Mouse (Mus musculus): ENCODE data around the gene Ube2n. TPM values are rescaled to one million over a fixed set of nuclear protein-coding genes. Genes with fewer than 3 reads are reported as not detected.

Ube2n gene
- 308 and 327 TPM in 2 replicates for polyA plus RNA-seq (2015; fragmentation: Nextera tagmentation; extraction: Ambion mirVana)

GRCm38 (mm10) chr10:95514656-95515292 lies at the start of gene Ube2n:
TSS of gene Ube2n (plus strand) at chr10:95515145.
- peak within 1 kb of the TSS; percentile 98 for H3K27ac ChIP-seq
- no peaks in the 10 kb centered on the region for H3K9me3 ChIP-seq
- peak within 1 kb of the TSS; percentile 99 for H3K9ac ChIP-seq
- H3K4me2 ChIP-seq: peak within 1 kb of the TSS; percentile 70
- H3K4me1 ChIP-seq: peaks cover 14% of the 10 kb centered on the region
- ATAC-seq (ENCODE audit: insufficient number of reproducible peaks, insufficient read depth, low FRiP score, low TSS enrichment, low read depth): peak; percentile 97
- 0 out of 2 replicates have a peak, but pooled peaks cover 3% of the 10 kb centered on the region for H3K36me3 ChIP-seq
- under 1% methylated on average over 76 of the region's 81 CpGs for WGBS
- H3K27me3 ChIP-seq: no peaks in the 10 kb centered on the region
- peak within 1 kb of the TSS; percentile 100 for H3K4me3 ChIP-seq

- no peaks in the 10 kb centered on the region for H3K36me3 ChIP-seq
- H3K4me2 ChIP-seq: no peak overlapping the region
- H3K9me3 ChIP-seq: no peaks in the 10 kb centered on the region
- no peak overlapping the region for H3K27ac ChIP-seq
- WGBS: 46% methylated on average over 4 of the region's 4 CpGs
- no peaks in the 10 kb centered on the region for H3K4me1 ChIP-seq
- H3K4me3 ChIP-seq: no peak overlapping the region
- no peak for ATAC-seq (ENCODE audit: insufficient number of reproducible peaks, insufficient read depth, low FRiP score, low TSS enrichment, low read depth)
- H3K9ac ChIP-seq: no peak overlapping the region
- H3K27me3 ChIP-seq: no peaks in the 10 kb centered on the region
These were observed 49.5 kb upstream of the Ube2n start for GRCm38 (mm10) chr10:95465485-95465896.

- 45% methylated on average over 4 of the region's 4 CpGs for WGBS
- Histone ChIP-seq H3K9ac (no peak overlapping the region), H3K27ac (no peak overlapping the region), H3K4me3 (no peak overlapping the region), H3K36me3 (no peaks in the 10 kb centered on the region), H3K9me3 (no peaks in the 10 kb centered on the region), H3K27me3 (no peaks in the 10 kb centered on the region), H3K4me2 (no peak overlapping the region), H3K4me1 (no peaks in the 10 kb centered on the region)
- no peak for ATAC-seq (ENCODE audit: insufficient number of reproducible peaks, insufficient read depth, low FRiP score, low TSS enrichment, low read depth)
These were observed 46.1 kb upstream of the Ube2n start for GRCm38 (mm10) chr10:95468894-95469293.

- no peaks in the 10 kb centered on the region for H3K36me3 ChIP-seq
- no peak overlapping the region for H3K27ac ChIP-seq
- 50% methylated on average over 3 of the region's 3 CpGs for WGBS
- ATAC-seq (ENCODE audit: insufficient number of reproducible peaks, insufficient read depth, low FRiP score, low TSS enrichment, low read depth): no peak
- no peaks in the 10 kb centered on the region for H3K9me3 ChIP-seq
- H3K4me2 ChIP-seq: no peak overlapping the region
- no peak overlapping the region for H3K9ac ChIP-seq
- H3K27me3 ChIP-seq: no peaks in the 10 kb centered on the region
- no peak overlapping the region for H3K4me3 ChIP-seq
- no peaks in the 10 kb centered on the region for H3K4me1 ChIP-seq
These were observed 43.8 kb upstream of the Ube2n start for GRCm38 (mm10) chr10:95471186-95471585.

GRCm38 (mm10) chr10:95471889-95472547 lies 42.9 kb upstream of the Ube2n start:
- 73% methylated on average over 11 of the region's 11 CpGs for WGBS
- Histone ChIP-seq H3K27ac (no peak overlapping the region), H3K9ac (no peak overlapping the region), H3K27me3 (no peaks in the 10 kb centered on the region), H3K4me3 (no peak overlapping the region), H3K9me3 (no peaks in the 10 kb centered on the region), H3K4me1 (no peaks in the 10 kb centered on the region), H3K4me2 (no peak overlapping the region), H3K36me3 (no peaks in the 10 kb centered on the region)
- ATAC-seq (ENCODE audit: insufficient number of reproducible peaks, insufficient read depth, low FRiP score, low TSS enrichment, low read depth): no peak

- no peak overlapping the region for H3K4me3 ChIP-seq
- H3K27ac ChIP-seq: no peak overlapping the region
- peaks cover 11% of the 10 kb centered on the region for H3K36me3 ChIP-seq
- H3K4me1 ChIP-seq: no peaks in the 10 kb centered on the region
- no peaks in the 10 kb centered on the region for H3K9me3 ChIP-seq
- H3K9ac ChIP-seq: no peak overlapping the region
- WGBS: 9% methylated on average over 10 of the region's 10 CpGs
- no peaks in the 10 kb centered on the region for H3K27me3 ChIP-seq
- no peak for ATAC-seq (ENCODE audit: insufficient number of reproducible peaks, insufficient read depth, low FRiP score, low TSS enrichment, low read depth)
- H3K4me2 ChIP-seq: no peak overlapping the region
These were observed 39.0 kb upstream of the Ube2n start for GRCm38 (mm10) chr10:95475923-95476322.

GRCm38 (mm10) chr10:95477516-95477915 lies 37.4 kb upstream of the Ube2n start:
- Histone ChIP-seq H3K4me2 (no peak overlapping the region), H3K36me3 (peaks cover 21% of the 10 kb centered on the region), H3K27me3 (no peaks in the 10 kb centered on the region), H3K9me3 (no peaks in the 10 kb centered on the region), H3K9ac (no peak overlapping the region), H3K4me1 (no peaks in the 10 kb centered on the region), H3K4me3 (no peak overlapping the region), H3K27ac (no peak overlapping the region)
- whole genome bisulfite sequencing: 85% methylated on average over 11 of the region's 11 CpGs
- ATAC-seq (ENCODE audit: insufficient number of reproducible peaks, insufficient read depth, low FRiP score, low TSS enrichment, low read depth): no peak

GRCm38 (mm10) chr10:95489653-95490052 lies 25.3 kb upstream of the Ube2n start:
- no peak overlapping the region for H3K4me3 ChIP-seq

GRCm38 (mm10) chr10:95494268-95494667 lies 20.7 kb upstream of the Ube2n start:
- Histone ChIP-seq H3K9ac (no peak overlapping the region), H3K27ac (no peak overlapping the region), H3K4me2 (no peak overlapping the region), H3K36me3 (peaks cover 79% of the 10 kb centered on the region), H3K27me3 (no peaks in the 10 kb centered on the region), H3K9me3 (no peaks in the 10 kb centered on the region), H3K4me3 (no peak overlapping the region), H3K4me1 (no peaks in the 10 kb centered on the region)
- 95% methylated on average over 5 of the region's 5 CpGs for WGBS
- no peak for ATAC-seq (ENCODE audit: insufficient number of reproducible peaks, insufficient read depth, low FRiP score, low TSS enrichment, low read depth)

More at GRCm38 (mm10) chr10:95489653-95490052, 25.3 kb upstream of the Ube2n start:
- no peak overlapping the region for H3K4me2 ChIP-seq
- H3K27me3 ChIP-seq: no peaks in the 10 kb centered on the region
- no peaks in the 10 kb centered on the region for H3K4me1 ChIP-seq
- no peak for ATAC-seq (ENCODE audit: insufficient number of reproducible peaks, insufficient read depth, low FRiP score, low TSS enrichment, low read depth)
- H3K36me3 ChIP-seq: peaks cover 97% of the 10 kb centered on the region
- 82% methylated on average over 2 of the region's 2 CpGs for WGBS
- no peak overlapping the region for H3K9ac ChIP-seq
- no peaks in the 10 kb centered on the region for H3K9me3 ChIP-seq
- H3K27ac ChIP-seq: no peak overlapping the region

- peaks cover 11% of the 10 kb centered on the region for H3K4me1 ChIP-seq
- peak overlapping the region; percentile 84 for H3K4me3 ChIP-seq
- H3K9ac ChIP-seq: peak overlapping the region; percentile 90
- peak overlapping the region; percentile 83 for H3K27ac ChIP-seq
- H3K36me3 ChIP-seq: peaks cover 15% of the 10 kb centered on the region
- H3K9me3 ChIP-seq: no peaks in the 10 kb centered on the region
- H3K4me2 ChIP-seq: peak overlapping the region; percentile 66
- ATAC-seq (ENCODE audit: insufficient number of reproducible peaks, insufficient read depth, low FRiP score, low TSS enrichment, low read depth): no peak
- WGBS: under 1% methylated on average over 7 of the region's 7 CpGs
- H3K27me3 ChIP-seq: no peaks in the 10 kb centered on the region
These were observed 13.9 kb upstream of the Ube2n start for GRCm38 (mm10) chr10:95501033-95501432.

- H3K4me2 ChIP-seq: peak within 1 kb of the TSS; percentile 66
- peaks cover 13% of the 10 kb centered on the region for H3K36me3 ChIP-seq
- under 1% methylated on average over 35 of the region's 35 CpGs for WGBS
- H3K27ac ChIP-seq: peak within 1 kb of the TSS; percentile 83
- no peaks in the 10 kb centered on the region for H3K27me3 ChIP-seq
- H3K9me3 ChIP-seq: no peaks in the 10 kb centered on the region
- ATAC-seq (ENCODE audit: insufficient number of reproducible peaks, insufficient read depth, low FRiP score, low TSS enrichment, low read depth): peak; percentile 94
- H3K4me1 ChIP-seq: peaks cover 11% of the 10 kb centered on the region
- peak within 1 kb of the TSS; percentile 90 for H3K9ac ChIP-seq
- peak within 1 kb of the TSS; percentile 84 for H3K4me3 ChIP-seq
These were observed 13.4 kb upstream of the Ube2n start, which contains the start of gene Mrpl42 for GRCm38 (mm10) chr10:95501463-95502081. TSS of gene Mrpl42 (minus strand) at chr10:95501940.

All from embryonic facial prominence, embryonic 13.5 days (tissue).